Mouse (Mus musculus) kidney, embryonic 16.5 days (tissue): ENCODE measurements around the gene Nol7. TPM values are rescaled to one million over a fixed set of nuclear protein-coding genes. Genes with fewer than 3 reads are reported as not detected.

Source experiments
- ATAC-seq: fragments of 200-750 bp; cut with Nextera tagmentation; 2 replicates; pipeline ENCODE4 v1.8.0; 2017; ENCODE audit warnings: moderate TSS enrichment; ENCODE audit not compliant: low FRiP score, low TSS enrichment
- H3K27ac ChIP-seq: fragments of 300-500 bp; sonication (generic); 2 replicates; pipeline ENCODE4 v1.5.1; 2014; ENCODE audit warnings: low read length
- H3K27me3 ChIP-seq: fragments of 300-500 bp; sonication (generic); 2 replicates; pipeline ENCODE4 v1.6.1; 2014; ENCODE audit warnings: low read length, control low read depth, mixed read lengths; ENCODE audit not compliant: insufficient read depth
- H3K36me3 ChIP-seq: fragments of 300-500 bp; sonication (generic); 2 replicates; pipeline ENCODE4 v1.6.1; 2014; ENCODE audit warnings: low read length, control low read depth, mixed read lengths; ENCODE audit not compliant: insufficient read depth
- H3K4me1 ChIP-seq: fragments of 300-500 bp; sonication (generic); 2 replicates; pipeline ENCODE4 v1.6.1; 2014; ENCODE audit warnings: low read length, control low read depth, mixed read lengths; ENCODE audit not compliant: insufficient read depth
- H3K4me2 ChIP-seq: fragments of 300-500 bp; sonication (generic); replicated peaks from 2 replicates; pipeline ENCODE4 v1.6.1; 2014; ENCODE audit warnings: low read depth, low read length
- H3K4me3 ChIP-seq: fragments of 300-500 bp; sonication (generic); 2 replicates; pipeline ENCODE4 v1.5.1; 2014; ENCODE audit warnings: mild to moderate bottlenecking, low read length
- H3K9ac ChIP-seq: fragments of 300-500 bp; sonication (generic); replicated peaks from 2 replicates; pipeline ENCODE4 v1.6.1; 2014; ENCODE audit warnings: low read length
- H3K9me3 ChIP-seq: fragments of 300-500 bp; sonication (generic); 2 replicates; pipeline ENCODE4 v1.6.1; 2016; ENCODE audit warnings: low read length, control low read depth
- WGBS: fragments of 180-500 bp; shearing (Covaris S2); extraction: QIAGEN DNeasy Blood & Tissue Kit; methylation state at CpG from one replicate; pipeline ENCODE4 v1.1.7; 2014; 5-methylcytosine and 5-hydroxymethylcytosine counted together
- polyA plus RNA-seq: library from polyadenylated mRNA; unstranded; fragments of >200 nt; fragmentation: Nextera tagmentation; extraction: Ambion mirVana; gene quantifications from 2 replicates; pipeline ENCODE4 v1.2.1, GENCODE M21; 2015

Nol7 gene
- polyA plus RNA-seq, 1 experiment from 2014 or later: 97.7 TPM

DNA sequence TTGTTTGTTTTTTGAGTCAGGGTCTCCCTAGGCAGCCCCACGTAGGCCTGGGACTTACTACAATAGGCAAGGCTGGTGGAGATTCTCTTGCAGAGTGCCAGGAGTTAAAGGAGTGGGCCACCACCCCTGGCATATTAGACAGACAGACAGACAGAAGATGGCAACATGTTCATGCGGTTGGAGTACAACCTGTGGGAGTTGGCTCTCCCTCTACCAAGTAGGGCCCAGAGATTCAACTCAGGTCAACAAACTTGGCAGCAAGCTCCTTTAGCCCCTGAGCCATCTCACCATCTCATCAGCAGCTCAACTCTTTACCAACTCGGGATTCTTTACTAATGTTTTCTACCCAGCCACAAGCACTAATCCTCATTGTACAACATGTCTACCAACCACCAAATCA is 52.5 kb downstream of the Nol7 start:
- no peaks in the 10 kb centered on the region for H3K9me3 ChIP-seq
- H3K27ac ChIP-seq: no peak overlapping the region
- peaks cover 37% of the 10 kb centered on the region for H3K4me1 ChIP-seq
- H3K4me3 ChIP-seq: no peak overlapping the region
- ATAC-seq: no peak
- no peaks in the 10 kb centered on the region for H3K27me3 ChIP-seq
- no peak overlapping the region for H3K9ac ChIP-seq
- H3K4me2 ChIP-seq: no peak overlapping the region
- H3K36me3 ChIP-seq: no peaks in the 10 kb centered on the region
- WGBS: 89% methylated on average over 3 of the region's 3 CpGs

DNA sequence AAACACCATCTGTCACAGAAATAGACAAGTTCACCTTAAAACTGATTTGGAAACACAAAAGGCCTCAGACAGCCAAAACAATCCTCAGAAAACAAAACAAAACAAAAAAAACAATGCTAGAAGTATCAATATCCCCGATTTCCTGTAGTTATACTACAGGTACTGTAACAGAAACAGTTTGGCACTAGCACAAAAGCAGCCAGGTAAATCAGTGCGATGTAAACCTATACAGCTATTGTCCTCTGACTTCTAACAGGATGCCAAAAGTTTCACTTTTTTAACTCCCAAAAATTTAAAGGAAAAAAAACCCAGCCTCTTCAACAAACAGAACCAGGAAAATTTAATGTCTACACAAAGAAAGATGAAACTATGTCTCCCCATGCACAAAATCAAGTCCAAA is 54.0 kb downstream of the Nol7 start:
- Histone ChIP-seq H3K9ac (no peak overlapping the region), H3K4me3 (no peak overlapping the region), H3K4me1 (peaks cover 34% of the 10 kb centered on the region), H3K27me3 (no peaks in the 10 kb centered on the region), H3K36me3 (no peaks in the 10 kb centered on the region), H3K9me3 (no peaks in the 10 kb centered on the region), H3K27ac (peak overlapping the region; percentile 53; the same call in 1 of the 2 replicates), H3K4me2 (no peak overlapping the region)
- ATAC-seq: no peak
- WGBS: 71% methylated on average over 2 of the region's 2 CpGs

DNA sequence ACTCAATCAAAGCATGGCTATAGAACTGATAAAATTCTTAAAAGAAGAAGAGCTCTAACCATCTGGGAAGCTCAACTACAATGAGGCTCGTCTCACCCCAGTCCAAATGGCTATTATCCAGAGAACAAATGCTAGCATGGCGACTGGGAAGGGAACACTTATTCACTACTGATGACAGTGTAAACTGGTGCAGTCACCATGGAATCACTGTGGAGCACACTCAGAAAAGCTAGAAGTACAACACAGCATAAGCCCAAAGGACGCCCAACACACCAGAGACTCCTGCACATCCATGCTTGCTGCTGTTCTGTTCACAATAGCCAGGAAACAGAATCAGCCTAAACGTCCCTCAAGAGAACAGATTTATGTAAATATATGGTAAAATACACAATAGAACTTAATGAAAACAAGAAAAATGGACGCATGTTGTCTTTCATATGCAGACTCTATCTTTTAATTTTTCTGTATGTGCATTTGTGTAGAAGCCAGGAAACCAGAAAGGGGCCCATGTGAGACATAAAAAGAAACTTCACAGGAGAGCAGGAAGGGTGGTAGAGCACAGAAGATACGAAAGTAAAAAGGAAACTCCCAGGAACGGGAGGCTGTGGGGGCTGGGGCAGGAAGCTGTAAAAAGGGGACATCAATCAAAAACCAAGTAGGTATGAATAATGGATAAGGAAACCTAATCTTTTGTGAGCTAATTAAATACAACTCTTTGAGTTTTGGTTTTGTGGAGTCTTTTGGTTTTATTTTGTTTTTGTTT is 54.8 kb downstream of the Nol7 start:
- H3K4me3 ChIP-seq: no peak overlapping the region
- H3K9ac ChIP-seq: no peak overlapping the region
- 32% methylated on average over 7 of the region's 7 CpGs for WGBS
- H3K27ac ChIP-seq: peak overlapping the region; percentile 58
- no peak overlapping the region for H3K4me2 ChIP-seq
- H3K36me3 ChIP-seq: no peaks in the 10 kb centered on the region
- no peaks in the 10 kb centered on the region for H3K27me3 ChIP-seq
- H3K4me1 ChIP-seq: peaks cover 32% of the 10 kb centered on the region
- H3K9me3 ChIP-seq: no peaks in the 10 kb centered on the region
- ATAC-seq: no peak; the same call in 1 of the 2 replicates

DNA sequence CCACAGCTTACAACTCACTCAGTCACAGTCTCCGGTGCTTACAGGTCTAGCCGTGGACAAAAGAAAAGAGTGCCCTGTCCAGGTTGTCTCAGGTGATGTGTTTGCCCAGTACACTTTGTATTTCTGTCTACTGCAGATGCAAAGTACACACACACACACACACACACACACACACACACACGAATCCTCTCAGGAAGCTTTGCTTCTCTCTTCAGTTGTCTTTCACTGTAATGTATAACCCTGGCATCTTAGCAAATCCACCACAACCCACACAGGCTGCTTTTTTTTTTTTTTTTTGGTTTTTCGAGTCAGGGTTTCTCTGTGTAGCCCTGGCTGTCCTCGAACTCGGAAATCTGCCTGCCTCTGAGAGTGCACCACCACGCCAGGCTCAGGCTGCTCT is 56.2 kb downstream of the Nol7 start:
- WGBS: 81% methylated on average over 7 of the region's 7 CpGs
- Histone ChIP-seq H3K27me3 (no peaks in the 10 kb centered on the region), H3K36me3 (no peaks in the 10 kb centered on the region), H3K4me1 (peaks cover 32% of the 10 kb centered on the region), H3K9me3 (no peaks in the 10 kb centered on the region), H3K9ac (no peak overlapping the region), H3K27ac (no peak overlapping the region), H3K4me2 (no peak overlapping the region), H3K4me3 (no peak overlapping the region)
- ATAC-seq: no peak

Other genes with a start within 250 kb of the Nol7 start
- gene Tbc1d7, start 226.9 kb upstream of the Nol7 start, polyA plus RNA-seq: 57.3 and 58.0 TPM in 2 replicates
- gene Gfod1, start 94.2 kb upstream of the Nol7 start, polyA plus RNA-seq: 0.24 and 0.36 TPM in 2 replicates
- gene Sirt5, start 32.9 kb upstream of the Nol7 start, polyA plus RNA-seq: 19.6 TPM in 2 replicates
- 8.4 and 9.1 TPM in 2 replicates for gene Ranbp9, start 82.9 kb downstream of the Nol7 start, polyA plus RNA-seq
- 22.2 and 23.0 TPM in 2 replicates for gene Mcur1, start 161.8 kb downstream of the Nol7 start, polyA plus RNA-seq
- 1.6 and 3.2 TPM in 2 replicates for gene Rnf182, start 217.3 kb downstream of the Nol7 start, polyA plus RNA-seq